Mouse (Mus musculus) ES-Bruce4 (cell line): ENCODE results near the gene Bsn.

Experiments
- CTCF ChIP-seq: IDR thresholded peaks from one replicate; pipeline ENCODE4 v1.8.1; 2011; ENCODE audit warnings: low read depth, low read length
- POLR2A ChIP-seq: IDR thresholded peaks from one replicate; pipeline ENCODE4 v1.8.1; 2011; ENCODE audit warnings: low read length; ENCODE audit not compliant: insufficient read depth

DNA sequence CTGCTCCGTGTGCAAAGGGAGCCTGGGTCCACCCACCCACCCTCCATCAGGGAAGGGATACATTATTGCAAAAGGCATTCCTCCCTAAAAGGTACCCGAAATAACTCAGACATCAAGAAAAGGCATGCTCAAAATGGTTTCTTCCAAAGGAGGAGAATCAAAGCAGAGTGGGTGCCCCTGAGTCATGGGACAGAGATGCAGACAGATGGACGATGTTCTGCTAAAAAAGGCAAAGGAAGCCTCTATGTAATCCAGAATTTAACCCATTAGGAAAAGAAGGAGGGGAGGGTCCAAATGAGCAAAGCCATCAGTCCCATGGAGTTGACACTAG, 15.4 kb upstream of the Bsn start:
- TF ChIP-seq POLR2A (no peak), CTCF (no peak)
